Mouse (Mus musculus) bone marrow, adult 2 months (tissue): ENCODE measurements around the gene Slc38a10.

Experiments
- CTCF ChIP-seq: fragments of 200-500 bp; IDR thresholded peaks from 2 replicates; pipeline ENCODE4 v1.5.1; 2011; ENCODE audit warnings: low read length, control low read depth; ENCODE audit not compliant: control insufficient read depth, insufficient read depth
- POLR2A ChIP-seq: fragments of 200-500 bp; IDR thresholded peaks from 2 replicates; pipeline ENCODE4 v1.6.1; 2011; ENCODE audit warnings: low read depth, mild to moderate bottlenecking, control low read depth, low read length, borderline replicate concordance; ENCODE audit not compliant: control insufficient read depth

- TF ChIP-seq CTCF (no peak), POLR2A (no peak)
Measured at GRCm38 (mm10) chr11:120140255-120140654, 10.9 kb downstream of the Slc38a10 start.
